Mouse (Mus musculus) thymus, postnatal 0 days (tissue): ENCODE data around the gene Dock8. TPM values are rescaled to one million over a fixed set of nuclear protein-coding genes. Genes with fewer than 3 reads are reported as not detected.
A peak's percentile ranks its signal among the peaks of the same experiment; 100 is the strongest.

Source experiments
- DNase-seq: peaks from one replicate; pipeline ENCODE4 v3.0.0-alpha.2; 2015; ENCODE audit warnings: low spot score
- polyA plus RNA-seq: library from polyadenylated mRNA; unstranded; fragments of >200 nt; fragmentation: Nextera tagmentation; extraction: Ambion mirVana; gene quantifications from 2 replicates; pipeline ENCODE4 v1.2.1, GENCODE M21; 2015

Gene Dock8
- polyA plus RNA-seq, 1 experiment from 2014 or later = 80.1 TPM

GRCm38 (mm10) chr19:25180024-25180423 lies 180.7 kb downstream of the Dock8 start:
- no peak for DNase-seq

GRCm38 (mm10) chr19:25180547-25180946 lies 181.2 kb downstream of the Dock8 start:
- no peak for DNase-seq

DNA sequence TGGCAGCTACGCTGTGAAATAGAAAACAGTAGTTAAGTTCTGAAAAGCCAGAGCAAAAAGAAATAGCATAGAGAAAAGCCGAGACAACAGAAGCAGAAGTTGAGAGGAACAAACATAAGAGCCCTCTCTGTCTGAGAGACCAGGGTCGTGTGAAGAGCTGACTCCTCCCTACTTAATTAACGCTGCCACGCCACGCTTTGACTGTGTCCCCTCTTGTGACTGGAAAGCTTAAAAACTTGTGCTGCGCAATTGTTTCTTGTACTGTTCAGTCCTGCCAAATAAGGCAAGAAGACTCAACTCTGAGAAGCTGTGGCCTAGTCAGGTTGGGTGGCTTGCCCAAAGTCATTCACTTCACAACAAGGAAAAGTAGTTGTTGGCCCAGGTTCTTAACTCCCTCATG lies 184.7 kb downstream of the Dock8 start:
- DNase-seq = no peak

DNA sequence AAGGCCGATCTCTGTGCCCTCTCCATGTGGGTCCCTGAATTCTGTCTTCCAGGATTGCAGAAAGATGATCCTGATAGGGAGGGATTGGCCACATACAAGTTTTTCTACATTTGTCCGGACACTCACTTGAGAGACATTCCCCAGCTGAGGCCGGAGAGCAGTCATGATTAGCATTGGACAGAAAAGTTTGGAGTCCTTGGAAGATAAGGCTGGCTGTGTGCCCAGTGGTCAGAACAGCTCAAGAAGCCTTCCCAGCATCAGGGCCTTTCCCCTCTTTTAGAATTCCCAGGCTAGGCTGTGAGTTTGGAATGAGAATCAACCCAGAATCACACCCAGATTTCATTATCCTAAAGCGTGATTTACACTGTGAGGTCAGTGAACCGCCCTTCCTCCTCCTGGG lies 187.0 kb downstream of the Dock8 start:
- no peak for DNase-seq

- DNase-seq = no peak
These were observed 188.3 kb downstream of the Dock8 start for GRCm38 (mm10) chr19:25187681-25188080.

- DNase-seq = no peak
These were observed 194.4 kb downstream of the Dock8 start for GRCm38 (mm10) chr19:25193751-25194150.

DNA sequence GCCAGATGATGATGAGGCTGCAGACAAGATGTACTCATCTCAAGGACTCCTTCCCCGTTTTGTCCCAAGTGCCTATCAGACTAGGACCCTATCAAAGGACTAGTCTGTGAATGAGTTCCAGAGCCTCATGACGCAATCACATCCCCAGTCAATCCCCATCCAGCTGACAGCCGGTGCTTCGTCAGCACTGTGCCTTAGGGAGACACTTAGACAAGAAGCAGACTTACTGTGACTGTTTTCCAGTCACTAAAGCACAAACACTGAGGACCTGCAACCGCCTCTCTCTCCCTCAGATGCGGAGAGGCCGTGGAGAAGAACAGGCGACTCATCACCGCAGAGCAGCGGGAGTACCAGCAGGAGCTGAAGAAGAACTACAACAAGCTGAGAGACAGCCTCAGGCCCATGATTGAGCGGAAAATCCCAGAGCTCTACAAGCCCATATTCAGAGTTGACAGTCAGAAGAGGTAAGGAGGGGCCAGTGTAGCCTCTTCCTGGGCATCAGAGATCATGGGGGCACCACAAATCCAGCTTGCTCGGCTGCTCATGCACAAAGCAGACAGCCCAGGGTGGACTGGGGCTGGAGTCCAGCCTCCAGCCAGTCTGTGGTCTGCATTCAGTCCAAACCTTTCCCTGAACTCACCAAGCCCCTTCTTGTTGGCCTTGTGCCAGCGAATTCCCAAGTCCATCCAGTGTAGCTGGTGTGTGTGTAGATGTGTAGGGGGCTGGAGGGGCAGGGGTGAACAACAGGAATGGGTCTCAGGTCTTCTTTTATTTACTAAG lies 200.9 kb downstream of the Dock8 start:
- no peak for DNase-seq

DNA sequence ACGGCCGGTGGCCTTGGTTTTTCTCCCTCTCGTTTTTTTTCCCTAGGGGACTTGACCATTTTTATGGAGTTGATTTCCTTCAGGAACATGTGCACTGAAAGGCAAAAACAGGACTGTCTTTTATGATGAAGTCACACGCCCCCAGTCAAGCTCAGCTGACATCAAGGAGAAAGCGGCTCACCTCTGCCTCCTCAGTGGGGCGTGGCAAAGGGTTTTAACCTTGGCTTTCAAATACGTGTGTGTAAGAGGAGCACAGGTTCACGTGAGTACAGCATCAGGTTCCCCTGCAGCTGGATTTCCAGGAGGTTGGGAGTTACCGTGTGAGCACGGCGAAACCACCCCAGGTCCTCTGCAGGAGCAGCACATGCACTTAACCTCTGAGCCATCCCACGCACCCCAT lies 203.7 kb downstream of the Dock8 start:
- DNase-seq = no peak

GRCm38 (mm10) chr19:25206969-25207368 lies 207.6 kb downstream of the Dock8 start:
- DNase-seq = no peak

- DNase-seq = no peak
These were observed 208.5 kb downstream of the Dock8 start for GRCm38 (mm10) chr19:25207731-25208361.

DNA sequence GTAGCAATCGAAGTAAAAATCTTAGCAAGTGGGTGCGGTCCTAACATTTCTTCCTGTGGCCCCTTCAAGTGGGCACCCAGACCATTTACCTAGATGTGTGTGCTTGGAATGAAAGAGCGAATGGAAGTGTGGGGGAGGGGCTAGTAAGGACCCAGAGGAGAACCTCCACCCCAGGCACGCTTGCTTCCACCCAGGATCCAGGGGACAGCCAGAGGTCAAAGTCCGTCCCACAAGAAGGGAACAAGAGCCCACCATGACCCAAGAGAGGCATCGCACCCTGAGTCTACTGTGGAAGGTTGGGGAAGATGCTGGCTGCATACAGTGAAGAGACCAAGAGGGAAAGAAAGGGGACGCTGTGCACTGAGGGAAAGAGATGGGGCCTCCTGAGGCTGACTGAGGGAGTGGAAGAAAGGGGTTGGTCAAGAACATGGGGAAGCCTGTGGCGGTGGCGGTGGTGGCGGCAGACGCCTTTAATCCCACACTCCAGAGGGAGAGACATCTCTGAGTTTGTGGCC lies 209.3 kb downstream of the Dock8 start:
- no peak for DNase-seq

DNA sequence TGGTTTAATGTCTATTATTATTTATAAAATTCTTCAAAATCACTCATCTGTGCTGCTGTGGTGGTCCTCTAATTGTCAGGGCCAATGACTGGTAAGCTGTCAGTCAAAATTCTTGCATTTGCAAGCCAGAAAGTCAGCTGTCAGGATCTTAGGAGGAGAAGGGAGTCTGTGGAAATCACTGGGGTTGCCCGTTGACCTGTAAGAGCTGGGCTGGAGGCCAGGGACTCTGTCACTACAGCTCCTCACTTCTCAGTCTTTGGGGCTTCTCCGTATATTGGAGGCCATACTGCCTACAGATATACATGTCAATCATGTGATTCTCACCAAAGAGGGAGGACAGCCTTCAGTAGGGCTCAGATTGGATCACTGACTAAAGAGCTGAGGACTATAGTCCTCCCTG lies 221.3 kb downstream of the Dock8 start:
- no peak for DNase-seq

GRCm38 (mm10) chr19:25221964-25222640 lies 222.8 kb downstream of the Dock8 start:
- no peak for DNase-seq

DNA sequence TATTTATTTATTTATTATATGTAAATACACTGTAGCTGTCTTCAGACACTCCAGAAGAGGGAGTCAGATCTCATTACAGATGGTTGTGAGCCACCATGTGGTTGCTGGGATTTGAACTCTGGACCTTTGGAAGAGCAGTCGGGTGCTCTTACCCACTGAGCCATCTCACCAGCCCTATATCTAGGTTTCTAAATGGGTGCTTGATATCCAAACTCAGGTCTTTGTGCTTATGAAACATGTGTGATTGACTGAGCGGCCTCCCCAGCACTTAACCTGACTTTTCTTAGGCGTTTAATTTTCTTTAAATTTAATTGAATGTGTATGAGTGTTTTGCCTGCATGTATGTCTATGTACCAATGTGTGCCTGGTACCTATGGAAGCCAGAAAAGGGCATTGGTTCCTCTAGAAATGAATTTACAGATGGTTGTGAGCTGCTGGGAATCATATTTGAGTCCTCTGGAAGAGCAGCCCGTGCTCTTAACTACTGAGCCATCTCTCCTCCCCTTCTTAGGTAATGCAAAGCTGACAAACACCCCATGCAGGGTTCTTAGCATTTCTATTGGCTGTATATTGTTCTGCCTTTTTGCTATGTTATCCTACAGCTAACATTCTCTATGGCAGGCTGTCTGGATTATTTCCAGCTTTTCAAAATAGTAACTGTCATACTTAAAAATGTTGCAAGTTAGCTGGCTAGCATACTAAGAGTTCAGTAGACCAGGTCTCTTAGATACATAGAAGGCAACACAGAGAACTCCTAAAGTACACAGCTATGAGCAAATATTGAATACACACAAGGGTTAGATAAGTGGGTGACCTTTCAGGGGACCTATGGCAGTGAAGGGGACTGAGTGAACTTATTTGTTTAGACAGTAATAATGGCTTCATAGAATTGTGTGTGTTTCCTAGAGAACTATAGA lies 231.0 kb downstream of the Dock8 start:
- DNase-seq = no peak

DNA sequence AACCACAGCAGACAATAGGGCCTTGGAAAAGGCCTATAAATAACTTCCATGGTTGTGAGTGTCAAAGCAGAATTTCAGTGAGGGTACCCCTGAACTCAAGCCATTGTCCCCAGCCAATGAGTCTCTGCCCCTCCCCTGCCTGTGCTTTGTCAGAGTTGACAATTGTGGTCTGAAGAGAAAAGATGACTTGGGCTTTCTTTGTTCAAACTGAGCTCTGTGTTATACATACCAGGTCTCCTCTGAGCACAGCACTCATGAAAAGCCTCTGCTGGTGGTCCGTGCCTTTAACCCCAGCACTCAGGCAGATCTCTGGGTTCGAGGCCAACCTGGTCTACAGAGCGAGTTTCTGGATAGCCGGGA lies 231.6 kb downstream of the Dock8 start:
- no peak for DNase-seq

GRCm38 (mm10) chr19:25232032-25232431 lies 232.7 kb downstream of the Dock8 start:
- no peak for DNase-seq

DNA sequence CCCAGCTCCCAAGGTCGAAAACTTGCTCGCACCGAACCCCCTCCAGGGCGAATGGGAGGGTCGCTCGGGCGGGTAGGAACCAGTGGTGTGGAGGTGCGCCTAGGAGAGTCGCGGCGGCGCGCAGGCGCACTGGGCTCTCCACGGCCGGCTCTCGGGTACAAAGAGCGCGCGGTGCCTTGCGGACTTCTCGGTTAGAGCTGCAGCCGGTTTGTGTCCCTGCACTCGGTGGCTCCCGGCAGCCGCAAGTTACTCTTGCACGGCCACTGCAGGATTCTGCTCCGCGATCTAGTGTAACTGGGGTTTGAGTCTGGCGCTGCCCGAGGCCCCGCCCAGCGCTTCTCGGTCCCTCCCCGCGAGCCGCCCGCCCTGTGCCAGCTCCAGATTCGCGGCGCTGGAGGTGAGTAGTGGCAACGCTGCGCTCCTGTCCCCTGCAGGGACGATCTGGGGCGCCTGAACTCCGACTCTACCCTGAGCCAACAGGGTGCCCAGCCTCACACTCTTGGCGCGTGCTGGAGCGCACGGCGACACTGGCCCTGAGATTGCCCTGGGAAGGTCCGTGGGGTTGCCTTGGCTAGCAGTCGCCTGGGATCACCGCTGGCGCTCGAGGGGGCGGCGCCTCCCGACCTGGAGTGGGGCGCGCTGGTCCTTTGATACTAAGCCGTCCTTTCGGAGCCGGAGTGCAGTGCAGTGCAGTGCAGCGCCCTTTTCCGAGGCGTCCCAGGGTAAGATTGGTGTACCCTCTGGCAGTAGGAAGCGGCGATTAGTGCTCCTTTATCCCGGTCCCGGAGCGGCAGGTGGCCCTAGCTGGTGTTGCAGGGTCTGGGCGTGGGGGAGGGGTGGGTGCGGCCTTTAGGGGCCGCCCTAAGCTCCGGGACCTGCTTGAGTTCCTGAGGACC lies 237.5 kb downstream of the Dock8 start, which contains the start of gene Kank1:
Gene Kank1 (plus strand): TSS at position 380 of the 896 bp plus-strand sequence.
- peak; percentile 23 for DNase-seq

DNA sequence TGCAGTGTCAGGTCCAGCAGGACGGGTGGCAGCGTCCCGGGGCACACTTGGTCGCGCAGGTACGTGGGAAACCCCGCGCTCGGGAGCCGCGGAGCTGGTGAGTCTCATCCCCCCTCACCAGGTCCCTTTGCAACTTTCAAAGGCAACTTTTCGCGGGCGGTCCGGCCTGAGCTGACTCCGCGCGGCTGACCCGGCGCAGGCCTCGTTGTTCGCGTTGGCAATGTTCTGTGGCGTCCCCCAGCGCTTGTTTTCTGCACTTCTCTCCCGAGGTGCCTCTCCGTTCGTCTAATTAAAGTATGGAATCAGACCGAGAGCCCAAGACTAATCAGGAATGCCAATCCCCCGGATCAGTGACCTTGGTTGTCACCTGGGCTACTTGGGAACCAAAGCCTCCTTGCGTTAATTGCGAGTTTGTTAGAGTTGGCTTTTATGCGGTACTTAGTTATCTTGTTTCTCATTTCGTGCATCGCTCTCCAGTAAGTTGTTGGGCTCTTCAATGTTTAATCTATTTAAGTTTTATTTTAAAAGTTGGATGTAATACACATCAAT lies 238.2 kb downstream of the Dock8 start:
- DNase-seq = no peak

DNA sequence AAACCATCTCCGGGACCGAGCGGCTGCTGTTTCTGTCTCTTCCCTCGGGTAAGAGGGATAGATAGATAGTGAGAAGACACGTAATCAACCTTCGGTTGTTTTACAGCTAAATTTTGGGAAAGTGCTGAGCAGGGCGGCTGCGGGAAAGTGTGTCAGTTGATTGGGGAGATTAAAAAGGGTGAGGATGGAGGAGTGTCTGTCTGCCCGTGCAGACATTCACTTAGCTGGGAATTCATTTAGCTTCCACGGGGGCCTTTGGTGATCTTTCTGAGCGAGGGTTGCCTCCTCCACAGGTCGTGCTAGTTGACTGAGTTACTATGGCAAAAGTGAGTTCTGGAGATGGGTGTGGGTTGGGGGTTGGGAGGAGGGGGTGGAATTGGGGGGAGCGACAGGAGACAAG lies 238.8 kb downstream of the Dock8 start:
- no peak for DNase-seq

- DNase-seq = no peak
These were observed 244.2 kb downstream of the Dock8 start for GRCm38 (mm10) chr19:25243566-25243965.
